Mouse (Mus musculus): ENCODE data around the gene Tgm4.

- TF ChIP-seq CTCF (IDR thresholded peaks at IDR 0.05; ENCODE audit: low read depth, low read length): no peak
- TF ChIP-seq POLR2AphosphoS5 (IDR thresholded peaks at IDR 0.05; ENCODE audit: insufficient replicate concordance, low read depth, low read length): no peak
Observed at GRCm38 (mm10) chr9:123104362-123104761, 69.8 kb downstream of the Tgm4 start.
